Mouse (Mus musculus): ENCODE measurements around the gene Spint3.

DNA sequence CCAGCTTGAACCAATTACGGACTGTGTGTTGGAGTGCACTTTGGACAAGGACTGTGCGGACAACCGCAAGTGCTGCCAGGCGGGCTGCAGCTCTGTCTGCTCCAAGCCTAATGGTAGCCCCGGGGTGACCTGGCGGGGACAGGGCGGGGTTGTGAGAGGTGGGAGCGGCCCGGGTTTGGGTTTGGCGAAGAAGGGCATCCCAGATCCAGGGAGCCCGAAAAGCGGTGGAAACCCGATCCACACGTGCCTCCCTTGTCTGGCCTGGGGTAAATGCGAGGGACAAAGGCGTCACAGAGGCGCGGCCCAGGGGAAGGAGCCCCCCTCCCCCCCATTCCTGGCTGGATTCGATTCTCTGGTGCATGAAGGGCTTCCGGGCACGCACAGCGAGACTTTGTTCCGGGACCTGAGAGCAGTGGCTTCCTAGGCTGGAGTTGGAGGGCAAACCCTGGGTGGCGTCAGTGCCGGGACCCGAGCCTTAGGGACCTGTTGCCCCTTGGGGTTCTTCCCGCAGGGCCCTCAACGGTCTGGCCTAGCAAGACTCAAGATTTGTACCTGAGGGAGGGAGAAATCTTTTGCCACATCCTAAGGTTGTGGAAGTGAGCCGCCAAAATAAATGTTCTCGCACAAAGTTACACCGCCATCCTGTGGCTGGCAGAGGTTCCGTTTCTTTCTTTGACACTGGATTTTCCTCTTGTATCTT, 9.8 kb downstream of the Spint3 start:
- peak; percentile 27; the same call in 1 of the 2 replicates for TF ChIP-seq CTCF (IDR thresholded peaks at IDR 0.05; ENCODE audit: borderline replicate concordance, insufficient read depth, low read depth, low read length)
- no peak for TF ChIP-seq POLR2A (IDR thresholded peaks at IDR 0.05; ENCODE audit: borderline replicate concordance, insufficient read depth, low read length)
